Mouse (Mus musculus): ENCODE results near the gene Gm4881.

- peak; percentile 35 for TF ChIP-seq CTCF (IDR thresholded peaks at IDR 0.05; ENCODE audit: low read depth)
- no peak for TF ChIP-seq EP300 (IDR thresholded peaks at IDR 0.05; ENCODE audit: low read depth)
Measured at GRCm38 (mm10) chr7:24907211-24907748, 37.0 kb downstream of the Gm4881 start.

Data from liver, postnatal 0 days (tissue).